In genomic region chr1:92641514-92642272, GRCm38 (mm10) we compare ENCODE assay signal across 8 mouse cellular contexts. TPM values are rescaled to one million over a fixed set of nuclear protein-coding genes. Genes with fewer than 3 reads are reported as not detected.
DNase-seq lines count a peak whose midpoint lies in the region; ATAC-seq lines count a peak whose summit lies in the region.

Cops9 (minus strand) TSS chr1:92641985.

- peak within 1 kb of the TSS; percentile 91 for H3K4me2 ChIP-seq in hindbrain, embryonic 11.5 days (replicated peaks; ENCODE audit: low read depth, low read length)

- WGBS in hindbrain, embryonic 11.5 days, result 3% methylated on average over 50 of the region's 50 CpGs

- ATAC-seq in hindbrain, embryonic 11.5 days (ENCODE audit: low FRiP score), result peak; percentile 92

- DNase-seq in Muller cell, postnatal 12 days (ENCODE audit: inconsistent ontology term), result peak; percentile 93
- DNase-seq in cerebellum, adult 9-11 months, result peak; percentile 91
- peak; percentile 79 to 93 for DNase-seq in frontal cortex, adult 2 months (ENCODE audit: extremely low spot score in 1 of 2, low spot score in 1 of 2)
- peak; percentile 96 for DNase-seq in hindbrain, embryonic 11.5 days (ENCODE audit: low spot score)
- DNase-seq in layer of hippocampus, postnatal 10 days (ENCODE audit: low spot score in 2 of 2), result peak; percentile 88 to 89
- DNase-seq in lung, postnatal 10 days, result peak; percentile 93
- peak; percentile 91 for DNase-seq in ovary, postnatal 36 days (ENCODE audit: low spot score)
- peak; percentile 84 for DNase-seq in thymus, postnatal 25 days

- peak within 1 kb of the TSS; percentile 77 for H3K9ac ChIP-seq in hindbrain, embryonic 11.5 days (ENCODE audit: low read depth, low read length)

- H3K27ac ChIP-seq in hindbrain, embryonic 11.5 days (ENCODE audit: low read depth, low read length), result no peak within 1 kb of the TSS

- no peaks in the 10 kb centered on the region for H3K27me3 ChIP-seq in hindbrain, embryonic 11.5 days (ENCODE audit: control insufficient read depth, insufficient read depth, low read length)

- H3K4me3 ChIP-seq in hindbrain, embryonic 11.5 days (ENCODE audit: low read depth, low read length), result peak within 1 kb of the TSS; percentile 50

- no peaks in the 10 kb centered on the region; the same call in 1 of the 2 replicates for H3K36me3 ChIP-seq in hindbrain, embryonic 11.5 days (ENCODE audit: control insufficient read depth, insufficient read depth, low read length)

- no peaks in the 10 kb centered on the region for H3K9me3 ChIP-seq in hindbrain, embryonic 11.5 days (ENCODE audit: control insufficient read depth, low read length)

- no peaks in the 10 kb centered on the region for H3K4me1 ChIP-seq in hindbrain, embryonic 11.5 days (replicated peaks; ENCODE audit: control insufficient read depth, insufficient read depth, low read length)

RNA-seq across cellular contexts. Expression of gene Cops9, which starts in this region (rescaled TPM):
- 329 and 454 TPM in 2 replicates for polyA plus RNA-seq in frontal cortex, adult 2 months (2012; rRNA removed)
- 388 and 392 TPM in 2 replicates for polyA plus RNA-seq in hindbrain, embryonic 11.5 days (2014; fragmentation: Nextera tagmentation; extraction: Ambion mirVana)
- 100 to 1,000 TPM; 282 to 343 TPM for total RNA-seq in layer of hippocampus, postnatal 10 days (2021)
